Mouse (Mus musculus) left cerebral cortex, postnatal 10 days (tissue): Measurements from ENCODE around the gene Gm21119. TPM values are rescaled to one million over a fixed set of nuclear protein-coding genes. Genes with fewer than 3 reads are reported as not detected.
"Not testable (repeated sequence)": the region's sequence is repeated elsewhere in the genome, so short reads cannot be mapped to it uniquely, and the experiment has no call there.

Experiments used
- DNase-seq, 2 experiments: peaks; one replicate each; pipeline ENCODE4 v3.0.0; 2021 to 2022; ENCODE audit warnings: low spot score in 2 of 2, mixed read lengths in 1 of 2; ENCODE audit errors: extremely low spot score in 1 of 2
- intact Hi-C: fragments of 180-260 bp; cut with DNase I; formaldehyde crosslinking; loops from one replicate; pipeline ENCODE4 v1.15.1; 2025
- total RNA-seq, 2 experiments: library from RNA; stranded (reverse); gene quantifications; 2 replicates each; pipeline ENCODE4 v1.2.3; 2021

Gm21119 gene
- total RNA-seq: 1 to 10 TPM in 1 of 2 experiments, under 1 TPM in 1; 0.79 to 1.1 TPM

DNA sequence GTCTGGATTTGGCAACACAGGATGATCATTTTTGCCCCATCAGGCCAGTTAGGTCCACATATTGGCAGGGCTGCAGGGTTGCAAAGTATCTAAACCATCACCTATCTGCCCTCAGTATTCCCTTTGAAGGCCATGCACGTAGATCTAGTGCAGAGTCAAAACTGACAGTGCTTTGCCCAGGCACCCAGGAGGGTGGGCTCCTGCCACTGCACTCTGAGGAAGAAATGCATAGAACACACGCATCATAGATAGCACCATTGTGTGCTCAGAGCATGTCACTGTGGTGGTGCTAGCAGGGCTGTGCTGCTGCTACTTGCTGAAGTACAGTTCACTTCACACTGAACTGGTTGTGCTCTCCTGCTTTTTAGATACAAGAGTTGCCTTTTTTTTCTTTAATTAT is at the start of gene Gm21119:
TSS of gene Gm21119 (plus strand) at position 301 of the 400 bp plus-strand sequence.
- DNase-seq, intact Hi-C loops: not testable (repeated sequence)

DNA sequence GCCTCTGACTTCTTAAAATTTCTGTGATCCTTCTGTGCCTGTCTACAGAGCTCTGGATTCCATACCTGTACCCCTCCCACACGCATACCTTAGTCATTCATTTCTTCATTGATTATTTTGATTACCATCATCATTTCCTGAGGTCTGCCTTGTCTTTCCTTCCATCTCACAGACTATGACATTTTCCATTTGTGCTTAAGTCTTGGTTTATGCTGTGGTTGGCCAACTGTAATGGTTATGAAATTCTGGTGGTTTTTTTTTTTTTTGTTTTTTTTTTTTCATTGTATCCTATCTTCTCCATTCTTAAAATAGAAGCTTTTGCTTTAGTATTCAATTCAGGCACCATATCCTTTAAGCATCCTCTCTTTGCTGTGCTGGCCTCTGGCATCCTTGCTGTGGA is 48.0 kb upstream of the Gm21119 start:
- intact Hi-C loops, DNase-seq: not testable (repeated sequence)

DNA sequence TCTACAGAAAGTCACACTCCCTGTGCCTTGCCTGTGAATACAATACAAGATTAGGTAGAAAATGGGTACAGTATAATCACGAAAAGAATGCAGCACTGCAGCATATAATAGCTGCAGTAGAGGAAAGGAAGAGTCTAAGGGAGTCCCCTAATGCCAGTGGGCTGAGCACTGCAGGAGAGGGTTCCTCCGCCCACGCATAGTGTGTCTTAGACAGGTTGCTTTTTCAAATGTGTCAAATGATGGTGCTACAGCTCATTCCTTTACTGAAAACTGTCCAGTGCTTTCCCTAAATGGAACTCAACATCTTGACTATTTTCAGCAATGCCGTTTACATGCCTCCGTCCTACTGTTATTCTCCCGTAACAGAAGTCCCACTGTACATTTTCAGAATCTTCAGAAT is 33.6 kb upstream of the Gm21119 start:
- peak in 1 of 2 experiments; percentile 14 for DNase-seq
- intact Hi-C loops: not testable (repeated sequence)

DNA sequence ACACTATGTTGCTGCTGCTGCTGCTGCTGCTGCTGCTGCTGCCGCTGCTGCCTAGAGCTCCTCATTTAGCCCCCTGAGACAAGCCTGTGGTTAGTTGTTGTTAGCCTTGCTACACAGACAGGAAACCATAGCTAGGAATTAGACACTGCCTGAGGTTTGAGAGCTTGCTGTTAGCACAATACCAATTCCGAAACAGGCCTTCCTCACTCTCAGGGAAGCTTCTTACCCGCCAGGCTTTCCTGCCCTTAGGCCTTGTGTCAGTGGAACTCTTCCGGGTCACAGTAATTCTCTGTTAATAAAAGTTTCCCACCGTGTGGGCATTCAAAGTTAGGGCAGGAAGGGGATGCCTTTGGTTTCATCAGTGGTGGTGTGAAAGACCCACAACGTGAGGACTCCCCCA is 31.9 kb upstream of the Gm21119 start:
- intact Hi-C loops, DNase-seq: not testable (repeated sequence)

GRCm38 (mm10) chr8:20588268-20589177 is 26.2 kb upstream of the Gm21119 start:
- DNase-seq: peak in 1 of 2 experiments; percentile 7
- intact Hi-C loops: not testable (repeated sequence)

- peak in 1 of 2 experiments; percentile 22 for DNase-seq
These were observed 25.6 kb upstream of the Gm21119 start for GRCm38 (mm10) chr8:20589178-20589539.

GRCm38 (mm10) chr8:20590117-20590997 is 24.4 kb upstream of the Gm21119 start:
- peak in 1 of 2 experiments; percentile 35 for DNase-seq
- intact Hi-C loops: not testable (repeated sequence)

More at GRCm38 (mm10) chr8:20589178-20589539, 25.6 kb upstream of the Gm21119 start:
- intact Hi-C loops: not testable (repeated sequence)

DNA sequence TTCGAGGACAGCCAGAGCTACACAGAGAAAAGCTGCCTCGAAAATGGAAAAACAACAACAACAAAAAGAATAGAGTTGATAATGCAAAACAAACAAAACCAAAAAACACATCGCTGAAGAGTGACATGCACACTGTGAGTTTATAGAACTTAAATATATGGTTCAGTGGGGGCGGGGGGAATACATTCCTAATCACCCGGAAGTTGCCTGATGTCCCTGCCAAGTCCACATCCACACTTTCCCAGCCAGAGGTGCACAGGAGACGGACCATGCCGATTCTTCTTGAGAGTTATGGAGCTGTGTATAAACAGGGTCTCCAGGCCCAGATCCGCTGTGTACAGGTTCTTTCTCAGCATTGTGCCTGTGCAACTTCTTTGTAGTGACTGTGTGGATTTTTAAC is 23.7 kb upstream of the Gm21119 start:
- intact Hi-C loops, DNase-seq: not testable (repeated sequence)

DNA sequence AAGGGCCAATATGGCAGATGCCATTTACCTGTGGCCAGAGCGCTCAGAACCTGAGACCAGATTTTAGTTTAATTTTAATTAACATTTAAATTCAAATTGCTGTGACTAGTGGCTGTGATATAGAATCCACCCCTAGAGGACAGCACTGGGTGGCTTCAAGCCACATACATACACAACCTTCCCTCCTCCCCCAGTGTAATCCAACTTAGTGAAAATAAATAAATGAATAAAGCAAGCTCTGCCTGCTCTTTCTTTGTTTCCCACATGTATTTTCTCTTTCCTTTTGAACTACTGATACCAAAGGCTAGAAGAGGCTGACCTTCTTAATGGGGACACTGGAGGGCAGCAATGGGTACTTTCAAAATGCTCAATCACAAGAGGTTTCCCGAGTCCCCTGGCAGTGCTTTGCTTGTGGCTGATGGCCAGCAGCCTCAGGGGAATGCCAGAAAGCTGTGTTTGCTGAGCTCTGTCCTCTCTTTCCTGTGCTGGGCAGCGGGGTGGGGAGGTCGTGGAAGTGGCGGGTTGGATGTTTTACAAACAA is 21.9 kb upstream of the Gm21119 start:
- intact Hi-C loops, DNase-seq: not testable (repeated sequence)

DNA sequence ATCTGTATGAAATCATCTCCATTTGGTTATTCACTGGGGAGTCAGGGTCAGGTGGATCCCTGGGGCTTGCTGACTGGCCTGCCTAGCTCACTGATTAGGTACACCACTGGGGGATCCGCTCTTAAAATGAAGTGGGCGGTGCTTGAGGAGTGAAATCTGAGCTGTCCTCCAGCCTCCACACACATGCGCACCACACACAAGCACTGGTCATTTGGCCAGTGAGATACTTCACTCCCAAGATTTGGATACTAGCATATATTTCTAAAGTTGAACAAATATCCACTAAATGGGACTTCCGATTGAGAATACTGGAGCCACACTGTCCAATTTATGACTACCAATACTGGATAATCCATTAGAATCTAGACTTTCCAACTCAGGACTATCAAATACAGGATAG is 20.9 kb upstream of the Gm21119 start:
- peak in 1 of 2 experiments; percentile 73 for DNase-seq
- intact Hi-C loops: not testable (repeated sequence)

GRCm38 (mm10) chr8:20596081-20596841 is 18.5 kb upstream of the Gm21119 start:
- peak in 1 of 2 experiments; percentile 16 for DNase-seq
- intact Hi-C loops: not testable (repeated sequence)

GRCm38 (mm10) chr8:20596842-20597708 is 17.6 kb upstream of the Gm21119 start:
- intact Hi-C loops: not testable (repeated sequence)
- DNase-seq: peak; percentile 68 to 86

GRCm38 (mm10) chr8:20598300-20599170 is 16.2 kb upstream of the Gm21119 start:
- intact Hi-C loops, DNase-seq: not testable (repeated sequence)

GRCm38 (mm10) chr8:20599350-20599749 is 15.4 kb upstream of the Gm21119 start:
- intact Hi-C loops, DNase-seq: not testable (repeated sequence)

DNA sequence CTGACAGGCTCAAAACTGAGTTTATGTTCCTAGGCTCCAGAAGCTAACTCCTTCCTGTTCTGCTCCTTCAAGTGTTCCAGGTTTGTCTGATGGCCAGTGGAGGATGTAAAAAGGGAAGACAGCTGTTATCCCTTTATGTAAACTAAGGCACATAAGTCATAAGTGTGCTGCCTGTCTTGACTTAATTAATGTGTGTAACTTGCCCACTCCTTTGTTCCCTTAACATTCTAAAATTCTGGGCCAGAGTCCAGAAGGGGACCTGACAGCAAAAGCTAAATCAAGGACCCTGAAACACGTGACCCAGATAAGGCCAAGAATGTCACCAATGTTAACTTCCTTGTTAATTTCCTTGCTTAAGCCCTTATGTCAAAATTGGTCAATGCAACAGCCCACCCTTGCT is 3.9 kb upstream of the Gm21119 start:
- DNase-seq, intact Hi-C loops: not testable (repeated sequence)

DNA sequence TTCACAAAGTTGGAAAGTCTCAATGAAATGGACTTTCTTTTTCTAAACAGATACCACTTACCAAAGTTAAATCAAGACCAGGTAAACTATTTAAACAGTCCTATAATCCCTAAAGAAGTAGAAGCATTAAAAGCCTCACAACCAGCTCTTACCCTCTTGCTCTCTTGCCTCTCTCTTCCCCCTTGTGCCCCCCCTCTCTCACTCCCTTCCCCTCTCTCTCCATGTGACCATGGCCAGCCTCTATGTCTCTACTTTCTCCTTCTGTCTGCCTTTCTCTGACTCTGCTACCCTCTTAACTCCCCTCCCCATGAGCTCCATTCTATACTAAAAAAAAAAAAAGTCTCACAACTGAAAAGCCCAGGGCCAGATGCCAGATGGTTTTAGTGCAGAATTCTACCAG is 2.0 kb upstream of the Gm21119 start:
- intact Hi-C loops: not testable (repeated sequence)
- DNase-seq: peak in 1 of 2 experiments; percentile 17
